Mouse (Mus musculus) layer of hippocampus, adult 8-10 months (tissue): ENCODE measurements around the gene Inha. TPM values are rescaled to one million over a fixed set of nuclear protein-coding genes. Genes with fewer than 3 reads are reported as not detected.

Source experiments
- DNase-seq, 2 experiments: peaks; one replicate each; pipeline ENCODE4 v3.0.0; 2022; ENCODE audit warnings: low spot score in 2 of 2
- total RNA-seq, 4 experiments: library from RNA; stranded (reverse); gene quantifications; 2 replicates each; pipeline ENCODE4 v1.2.4; 2022

Gene Inha
- total RNA-seq, 4 experiments from 2014 or later = 13.0 to 19.2 (median 16.8) TPM

DNA sequence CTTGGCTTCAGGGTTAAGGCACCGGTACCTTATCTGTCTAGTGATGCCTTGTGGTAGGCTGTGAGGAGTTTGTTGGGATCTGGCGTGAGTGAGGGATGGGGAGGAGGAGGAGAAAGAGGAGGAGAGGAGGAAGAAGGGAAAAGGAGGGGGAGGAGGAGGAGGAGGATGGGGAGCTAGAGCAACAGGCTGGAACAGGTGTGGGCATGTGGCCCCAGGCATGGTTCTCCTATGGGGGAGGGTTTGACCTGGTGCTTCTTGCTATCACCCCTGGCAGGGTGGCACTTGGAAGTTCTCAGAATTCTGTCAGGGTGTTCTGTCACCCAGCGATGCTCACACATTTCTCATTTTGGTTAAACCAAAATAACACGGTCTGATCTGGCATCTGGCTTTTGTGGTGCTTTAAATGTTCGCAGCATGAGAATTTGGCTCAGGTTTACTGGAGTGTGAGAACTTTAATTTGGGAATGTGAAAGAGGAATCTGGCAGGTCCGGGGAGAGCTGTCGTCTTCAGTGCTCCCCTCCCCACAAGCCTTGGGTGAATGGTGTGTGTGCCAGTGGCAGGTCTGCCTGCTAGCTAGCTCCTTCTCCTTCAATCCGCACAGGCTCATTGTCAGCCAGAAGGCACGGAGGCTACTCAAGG lies 49.4 kb downstream of the Inha start:
- no peak for DNase-seq

- no peak for DNase-seq
Observed at GRCm38 (mm10) chr1:75557041-75557440, 50.2 kb downstream of the Inha start.

- no peak for DNase-seq
Observed at GRCm38 (mm10) chr1:75558388-75559178, 51.7 kb downstream of the Inha start.

DNA sequence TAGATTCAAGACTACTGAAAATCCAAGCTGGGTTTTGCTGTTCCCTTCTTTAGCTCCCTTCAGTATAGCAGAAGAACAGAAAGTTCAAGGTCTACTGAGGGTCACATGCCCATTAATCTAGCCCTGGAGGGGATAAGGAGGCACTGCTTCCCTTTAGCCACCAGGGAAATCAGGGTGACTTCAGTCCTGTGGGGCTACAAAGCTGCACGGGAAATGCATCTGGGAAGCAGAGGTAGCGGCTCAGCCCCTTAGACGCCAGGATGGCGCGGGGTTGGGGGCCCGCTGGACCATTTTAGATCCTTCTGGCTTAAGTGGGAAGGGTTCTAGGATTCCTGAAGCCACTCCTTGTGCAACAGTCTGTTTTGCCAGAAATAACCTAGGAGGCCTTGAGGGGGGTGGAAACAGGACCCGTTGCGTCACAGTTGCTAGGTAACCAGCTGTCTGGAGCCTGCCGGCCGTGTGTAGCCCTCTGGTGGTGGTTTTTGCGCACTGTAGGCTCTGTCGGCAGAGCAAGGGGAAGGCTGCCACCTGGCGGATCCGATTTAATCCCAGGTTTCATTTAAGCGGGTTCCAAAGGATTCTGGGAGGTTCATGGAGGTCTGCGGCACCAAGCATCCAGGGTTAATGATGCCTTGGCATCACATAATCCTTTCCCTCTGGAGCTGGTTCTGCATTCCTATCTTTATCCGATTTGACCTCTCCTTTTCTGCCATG lies 52.5 kb downstream of the Inha start:
- DNase-seq = peak; percentile 92 to 97

Other genes with a start within 250 kb of the Inha start
- 100 to 1,000 TPM; 360 to 457 (median 395) TPM for gene Ptprn, start 242.6 kb upstream of the Inha start, total RNA-seq
- 100 to 1,000 TPM; 102 to 169 (median 125) TPM for gene Resp18, start 228.7 kb upstream of the Inha start, total RNA-seq
- 10 to 100 TPM; 41.2 to 49.8 (median 45.4) TPM for gene Dnpep, start 189.1 kb upstream of the Inha start, total RNA-seq
- gene Des, start 146.7 kb upstream of the Inha start, total RNA-seq = 1 to 10 TPM in 3 of 4 experiments, under 1 TPM in 1; 0.60 to 1.9 (median 1.5) TPM
- gene Speg, start 131.8 kb upstream of the Inha start, total RNA-seq = 100 to 1,000 TPM; 168 to 185 (median 182) TPM
- 10 to 100 TPM; 58.3 to 77.2 (median 72.7) TPM for gene Gmppa, start 71.1 kb upstream of the Inha start, total RNA-seq
- 1 to 10 TPM; 5.8 to 6.6 (median 6.0) TPM for gene Asic4, start 56.6 kb upstream of the Inha start, total RNA-seq
- 10 to 100 TPM; 71.4 to 79.7 (median 77.2) TPM for gene Chpf, start 27.8 kb upstream of the Inha start, total RNA-seq
- 10 to 100 TPM; 49.1 to 64.8 (median 55.6) TPM for gene Tmem198, start 27.5 kb upstream of the Inha start, total RNA-seq
- 10 to 100 TPM; 20.8 to 25.7 (median 23.1) TPM for gene Obsl1, start 625 bp upstream of the Inha start, total RNA-seq
- gene Stk11ip, start 14.5 kb downstream of the Inha start, total RNA-seq = 10 to 100 TPM; 26.8 to 36.5 (median 30.1) TPM
- 100 to 1,000 TPM; 110 to 153 (median 129) TPM for gene Slc4a3, start 39.2 kb downstream of the Inha start, total RNA-seq